Mouse (Mus musculus): ENCODE measurements around the gene Rps8. TPM values are rescaled to one million over a fixed set of nuclear protein-coding genes. Genes with fewer than 3 reads are reported as not detected.
"Not testable (repeated sequence)": the region's sequence is repeated elsewhere in the genome, so short reads cannot be mapped to it uniquely, and the experiment has no call there.

The Rps8 gene
- polyA plus RNA-seq, 1 experiment from 2014 or later: 1,111 TPM

DNA sequence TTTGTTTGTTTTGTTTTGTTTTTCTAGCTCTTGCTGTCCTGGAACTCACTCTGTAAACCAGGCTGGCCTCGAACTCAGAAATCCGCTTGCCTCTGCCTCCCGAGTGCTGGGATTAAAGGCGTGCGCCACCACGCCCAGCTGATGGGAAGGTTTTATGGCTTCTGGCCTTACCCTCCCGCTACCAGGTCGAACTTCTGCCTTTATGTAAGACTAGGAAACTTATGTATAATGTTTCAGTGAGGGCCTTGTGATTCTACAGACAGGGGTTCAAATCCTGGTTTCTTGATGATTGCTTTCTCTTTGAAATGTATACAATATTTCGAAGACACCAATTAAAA, 26.7 kb upstream of the Rps8 start:
- not testable (repeated sequence) for H3K36me3 ChIP-seq (ENCODE audit: control insufficient read depth, insufficient read depth, low read length); H3K27me3 ChIP-seq (ENCODE audit: control insufficient read depth, insufficient read depth, low read length); H3K9me3 ChIP-seq (ENCODE audit: control insufficient read depth, low read length); DNase-seq (ENCODE audit: low spot score); H3K27ac ChIP-seq (replicated peaks; ENCODE audit: low read depth, low read length); H3K4me1 ChIP-seq (ENCODE audit: control insufficient read depth, insufficient read depth, low read length)
- peak; percentile 22; the same call in 1 of the 2 replicates for ATAC-seq (ENCODE audit: insufficient number of reproducible peaks, low FRiP score, low TSS enrichment, low read depth)
- WGBS: 12% methylated on average over 9 of the region's 9 CpGs
- peak overlapping the region; percentile 51 for H3K4me3 ChIP-seq (ENCODE audit: low read depth, low read length)
- peak overlapping the region; percentile 64 for H3K9ac ChIP-seq (ENCODE audit: low read length)
- peak overlapping the region; percentile 81 for H3K4me2 ChIP-seq (ENCODE audit: low read depth, severe bottlenecking)

DNA sequence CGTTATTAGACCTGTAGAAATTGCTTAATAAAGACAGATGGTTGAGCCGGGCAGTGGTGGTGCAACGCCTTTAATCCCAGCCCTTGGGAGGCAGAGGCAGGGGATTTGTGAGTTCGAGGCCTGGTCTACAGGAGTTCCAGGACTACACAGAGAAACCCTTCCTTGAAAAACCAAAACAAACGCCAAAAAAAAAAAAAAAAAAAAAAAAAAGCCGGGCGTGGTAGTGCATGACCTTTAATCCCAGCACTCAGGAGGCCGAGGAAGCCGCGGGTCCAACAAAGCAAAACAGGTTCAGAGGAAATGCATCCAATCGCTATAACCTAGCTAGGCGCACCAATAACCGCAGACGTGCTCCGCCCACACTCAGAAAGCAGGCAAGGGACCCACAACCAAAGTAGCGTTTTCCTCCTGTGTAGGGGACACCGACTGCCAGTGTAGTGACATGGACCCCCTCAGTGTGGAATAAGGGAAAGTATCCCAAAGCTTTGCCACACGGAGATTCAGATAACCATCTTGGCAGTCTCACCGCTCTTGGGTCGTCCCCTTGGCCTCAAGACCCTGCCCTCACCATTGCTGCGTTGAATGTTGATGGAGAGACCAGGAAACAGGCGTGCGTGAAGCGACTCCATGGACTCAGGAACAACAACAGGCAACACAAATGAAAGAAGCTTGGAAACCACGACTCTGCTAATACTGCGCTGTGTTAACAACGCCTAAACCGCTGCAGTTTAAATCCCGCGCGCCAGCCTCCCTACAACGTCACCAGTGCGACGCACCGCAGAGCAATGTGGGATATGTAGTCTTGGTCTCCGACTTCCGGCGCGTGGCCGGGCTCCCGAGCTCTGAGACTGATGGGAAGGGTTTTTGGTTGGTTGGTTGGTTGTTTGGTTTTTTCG, 26.1 kb upstream of the Rps8 start, which contains the start of gene Kif2c:
Gene Kif2c, minus strand, starts transcription at position 777 of the 896 bp plus-strand sequence.
- Histone ChIP-seq H3K4me2 (ENCODE audit: low read depth, severe bottlenecking) (peak within 1 kb of the TSS; percentile 81), H3K9ac (ENCODE audit: low read length) (peak within 1 kb of the TSS; percentile 64), H3K4me1 (ENCODE audit: control insufficient read depth, insufficient read depth, low read length) (peaks cover 4% of the 10 kb centered on the region; the same call in 1 of the 2 replicates), H3K4me3 (ENCODE audit: low read depth, low read length) (peak within 1 kb of the TSS; percentile 51), H3K27ac (replicated peaks; ENCODE audit: low read depth, low read length) (peak within 1 kb of the TSS; percentile 31), H3K9me3 (ENCODE audit: control insufficient read depth, low read length) (no peaks in the 10 kb centered on the region), H3K36me3 (ENCODE audit: control insufficient read depth, insufficient read depth, low read length) (peaks cover 10% of the 10 kb centered on the region), H3K27me3 (ENCODE audit: control insufficient read depth, insufficient read depth, low read length) (no peaks in the 10 kb centered on the region)
- peak; percentile 97 for DNase-seq (ENCODE audit: low spot score)
- ATAC-seq (ENCODE audit: insufficient number of reproducible peaks, low FRiP score, low TSS enrichment, low read depth): peak; percentile 88
- WGBS: 1% methylated on average over 42 of the region's 42 CpGs

DNA sequence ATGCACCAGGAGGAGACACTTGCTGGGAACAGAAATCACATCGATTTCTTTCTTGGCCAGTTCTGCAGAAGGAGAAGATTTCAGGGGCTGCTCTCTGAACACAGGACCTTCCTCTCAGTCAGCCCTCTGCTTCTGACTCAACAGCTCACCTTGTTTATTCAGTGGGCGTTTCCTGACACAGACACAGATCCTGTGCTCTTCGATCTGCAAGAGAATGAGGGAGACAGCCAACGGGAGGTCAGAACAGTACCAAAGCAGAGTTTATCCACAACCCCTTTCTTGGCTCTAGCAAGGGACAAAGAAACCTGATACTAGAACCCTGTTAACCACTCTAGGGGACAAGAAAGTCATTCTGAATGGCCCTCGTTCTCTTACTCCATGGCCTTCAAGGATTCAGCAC, 13.9 kb upstream of the Rps8 start:
- H3K4me2 ChIP-seq (ENCODE audit: low read depth, severe bottlenecking): no peak overlapping the region
- WGBS: 93% methylated on average over 5 of the region's 5 CpGs

DNA sequence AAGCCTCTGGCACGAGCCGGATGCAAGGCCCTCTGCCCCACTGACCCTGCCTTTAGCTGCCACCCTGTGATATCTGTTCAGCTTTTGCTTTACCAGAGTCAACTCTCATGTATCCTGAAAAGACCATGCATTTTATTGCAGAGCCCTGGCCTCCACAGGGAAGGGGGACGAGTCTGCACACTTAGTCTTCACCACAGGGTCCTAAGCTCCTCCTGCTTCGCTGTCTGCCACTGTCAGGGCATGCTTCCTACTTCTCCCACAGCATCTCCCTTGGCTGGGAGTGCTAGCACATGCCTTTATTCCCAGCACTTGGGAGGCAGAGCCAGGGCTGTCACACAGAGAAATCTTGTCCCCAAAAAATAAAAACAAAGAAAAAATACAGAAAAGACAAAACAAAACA, 5.1 kb upstream of the Rps8 start:
- no peak overlapping the region for H3K4me3 ChIP-seq (ENCODE audit: low read depth, low read length)
- H3K9ac ChIP-seq (ENCODE audit: low read length): no peak overlapping the region
- no peaks in the 10 kb centered on the region for H3K4me1 ChIP-seq (ENCODE audit: control insufficient read depth, insufficient read depth, low read length)
- H3K9me3 ChIP-seq (ENCODE audit: control insufficient read depth, low read length): no peaks in the 10 kb centered on the region
- ATAC-seq (ENCODE audit: insufficient number of reproducible peaks, low FRiP score, low TSS enrichment, low read depth): no peak
- no peak for DNase-seq (ENCODE audit: low spot score)
- H3K27ac ChIP-seq (replicated peaks; ENCODE audit: low read depth, low read length): no peak overlapping the region
- no peak overlapping the region for H3K4me2 ChIP-seq (ENCODE audit: low read depth, severe bottlenecking)
- H3K36me3 ChIP-seq (ENCODE audit: control insufficient read depth, insufficient read depth, low read length): peaks cover 43% of the 10 kb centered on the region
- whole genome bisulfite sequencing: 64% methylated on average over 4 of the region's 4 CpGs
- H3K27me3 ChIP-seq (ENCODE audit: control insufficient read depth, insufficient read depth, low read length): no peaks in the 10 kb centered on the region

More for the DNA sequence above, 13.9 kb upstream of the Rps8 start:
- Histone ChIP-seq H3K36me3 (ENCODE audit: control insufficient read depth, insufficient read depth, low read length) (peaks cover 50% of the 10 kb centered on the region), H3K27me3 (ENCODE audit: control insufficient read depth, insufficient read depth, low read length) (no peaks in the 10 kb centered on the region), H3K27ac (replicated peaks; ENCODE audit: low read depth, low read length) (no peak overlapping the region), H3K9me3 (ENCODE audit: control insufficient read depth, low read length) (no peaks in the 10 kb centered on the region), H3K4me3 (ENCODE audit: low read depth, low read length) (no peak overlapping the region), H3K4me1 (ENCODE audit: control insufficient read depth, insufficient read depth, low read length) (no peaks in the 10 kb centered on the region), H3K9ac (ENCODE audit: low read length) (no peak overlapping the region)
- DNase-seq (ENCODE audit: low spot score) (no peak), ATAC-seq (ENCODE audit: insufficient number of reproducible peaks, low FRiP score, low TSS enrichment, low read depth) (no peak)

DNA sequence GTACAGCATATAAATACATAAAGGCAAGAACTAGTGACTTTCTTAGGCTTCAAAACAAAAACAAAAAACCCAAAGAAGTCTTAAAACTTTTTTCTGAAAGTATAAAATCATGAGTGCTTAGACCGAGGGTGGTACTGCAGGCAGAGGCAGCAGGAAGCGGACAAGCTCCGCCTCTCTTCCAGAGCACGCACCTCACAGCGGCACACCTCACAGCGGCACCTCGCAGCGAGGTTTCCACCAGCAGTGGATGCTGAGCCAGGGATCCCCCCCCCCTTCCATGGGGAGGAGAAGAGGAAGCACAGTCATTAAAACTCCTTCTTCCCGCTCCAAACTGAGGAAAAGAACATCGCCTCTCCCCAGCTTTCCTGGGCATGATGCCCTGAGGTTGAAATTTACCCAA, 3.6 kb upstream of the Rps8 start:
- Histone ChIP-seq H3K4me3 (ENCODE audit: low read depth, low read length) (no peak overlapping the region), H3K4me2 (ENCODE audit: low read depth, severe bottlenecking) (no peak overlapping the region), H3K27ac (replicated peaks; ENCODE audit: low read depth, low read length) (no peak overlapping the region), H3K27me3 (ENCODE audit: control insufficient read depth, insufficient read depth, low read length) (no peaks in the 10 kb centered on the region), H3K9ac (ENCODE audit: low read length) (no peak overlapping the region), H3K9me3 (ENCODE audit: control insufficient read depth, low read length) (no peaks in the 10 kb centered on the region), H3K4me1 (ENCODE audit: control insufficient read depth, insufficient read depth, low read length) (0 out of 2 replicates have a peak, but pooled peaks cover 3% of the 10 kb centered on the region), H3K36me3 (ENCODE audit: control insufficient read depth, insufficient read depth, low read length) (peaks cover 32% of the 10 kb centered on the region)
- ATAC-seq (ENCODE audit: insufficient number of reproducible peaks, low FRiP score, low TSS enrichment, low read depth): no peak
- WGBS: 84% methylated on average over 10 of the region's 10 CpGs
- DNase-seq (ENCODE audit: low spot score): no peak

DNA sequence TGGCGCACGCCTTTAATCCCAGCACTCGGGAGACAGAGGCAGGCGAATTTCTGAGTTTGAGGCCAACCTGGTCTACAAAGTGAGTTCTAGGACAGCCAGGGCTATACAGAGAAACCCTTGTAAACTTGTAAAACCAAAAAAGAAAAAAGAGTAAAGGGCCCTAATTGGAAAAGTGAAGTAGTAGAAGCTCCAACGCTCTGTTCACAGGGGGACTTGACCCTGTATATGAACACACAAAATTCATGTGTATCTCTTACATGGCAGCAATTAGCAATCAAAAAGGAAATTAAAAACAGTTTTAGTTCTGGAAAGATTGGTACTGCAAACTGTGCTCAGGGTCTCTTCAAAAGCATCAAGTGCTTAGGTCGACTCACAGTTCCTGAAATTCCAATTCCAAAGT, 329 bp upstream of the Rps8 start:
- Histone ChIP-seq H3K36me3 (ENCODE audit: control insufficient read depth, insufficient read depth, low read length) (peaks cover 38% of the 10 kb centered on the region), H3K4me3 (ENCODE audit: low read depth, low read length) (peak overlapping the region; percentile 98), H3K4me1 (ENCODE audit: control insufficient read depth, insufficient read depth, low read length) (0 out of 2 replicates have a peak, but pooled peaks cover 3% of the 10 kb centered on the region), H3K4me2 (ENCODE audit: low read depth, severe bottlenecking) (peak overlapping the region; percentile 94; the same call in 1 of the 2 replicates), H3K9ac (ENCODE audit: low read length) (no peak overlapping the region; the same call in 1 of the 2 replicates), H3K27me3 (ENCODE audit: control insufficient read depth, insufficient read depth, low read length) (no peaks in the 10 kb centered on the region), H3K9me3 (ENCODE audit: control insufficient read depth, low read length) (no peaks in the 10 kb centered on the region), H3K27ac (replicated peaks; ENCODE audit: low read depth, low read length) (no peak overlapping the region)
- no peak for ATAC-seq (ENCODE audit: insufficient number of reproducible peaks, low FRiP score, low TSS enrichment, low read depth)
- no peak for DNase-seq (ENCODE audit: low spot score)
- 23% methylated on average over 6 of the region's 6 CpGs for whole genome bisulfite sequencing

DNA sequence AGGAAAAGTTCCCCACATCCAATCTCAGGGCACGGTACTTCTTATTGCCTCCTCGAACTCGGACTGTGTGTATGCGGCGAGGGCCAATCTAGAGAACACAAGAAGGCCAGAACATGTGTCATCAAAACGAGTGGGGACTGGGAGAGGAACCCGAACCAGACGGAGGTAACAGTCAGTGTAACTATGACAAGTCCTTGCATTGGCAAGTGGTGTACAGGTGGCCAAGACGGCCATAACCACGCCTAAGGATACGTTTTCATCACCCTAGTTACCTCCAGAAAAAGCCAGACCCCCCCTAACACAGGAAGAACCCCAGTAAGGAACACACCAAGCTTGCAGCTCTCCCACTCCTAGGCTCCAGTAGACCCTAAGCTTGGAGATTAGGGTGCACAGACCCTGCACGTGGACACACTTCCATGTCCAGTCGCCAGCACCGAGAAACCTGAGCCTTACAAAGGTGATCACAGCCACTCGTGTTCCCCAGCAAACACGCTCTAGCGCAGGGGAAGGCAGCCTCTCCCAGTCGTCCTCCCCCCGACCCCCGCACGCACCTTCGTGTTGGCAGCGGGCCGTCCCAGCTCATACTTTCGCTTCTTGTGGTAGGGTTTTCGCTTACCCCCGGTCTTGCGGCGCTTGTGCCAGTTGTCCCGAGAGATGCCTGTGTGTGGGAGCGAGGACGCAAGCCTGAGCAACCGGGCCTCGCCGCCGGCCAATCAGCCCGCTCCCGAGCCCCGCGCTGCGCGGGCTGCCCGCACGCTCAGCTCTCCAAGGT, 837 bp downstream of the Rps8 start:
- Histone ChIP-seq H3K27ac (replicated peaks; ENCODE audit: low read depth, low read length) (peak overlapping the region; percentile 93), H3K4me1 (ENCODE audit: control insufficient read depth, insufficient read depth, low read length) (0 out of 2 replicates have a peak, but pooled peaks cover 3% of the 10 kb centered on the region), H3K36me3 (ENCODE audit: control insufficient read depth, insufficient read depth, low read length) (peaks cover 43% of the 10 kb centered on the region), H3K4me3 (ENCODE audit: low read depth, low read length) (peak overlapping the region; percentile 98), H3K4me2 (ENCODE audit: low read depth, severe bottlenecking) (peak overlapping the region; percentile 94), H3K9ac (ENCODE audit: low read length) (peak overlapping the region; percentile 99), H3K9me3 (ENCODE audit: control insufficient read depth, low read length) (no peaks in the 10 kb centered on the region), H3K27me3 (ENCODE audit: control insufficient read depth, insufficient read depth, low read length) (no peaks in the 10 kb centered on the region)
- peak; percentile 21; the same call in 1 of the 2 replicates for ATAC-seq (ENCODE audit: insufficient number of reproducible peaks, low FRiP score, low TSS enrichment, low read depth)
- no peak for DNase-seq (ENCODE audit: low spot score)
- WGBS: 2% methylated on average over 44 of the region's 44 CpGs

DNA sequence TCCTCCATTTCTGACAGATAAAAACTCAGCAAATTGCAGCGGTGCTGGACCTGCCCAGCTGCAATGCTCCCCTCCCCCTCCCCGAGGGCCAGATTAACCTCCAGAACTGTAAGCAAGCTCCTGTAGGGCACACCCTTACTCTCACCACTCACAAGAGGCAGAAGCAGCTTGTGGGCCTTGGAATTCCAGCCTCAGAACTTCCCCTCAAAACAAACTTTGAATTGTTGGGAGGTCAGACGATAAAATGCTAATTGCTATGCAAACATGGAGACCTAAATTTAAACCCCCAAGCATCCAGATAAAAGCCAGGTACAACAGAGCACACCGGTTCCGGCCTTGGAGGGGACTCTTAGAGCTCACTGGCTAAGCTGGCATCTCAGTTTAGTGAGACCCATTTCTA, 3.3 kb downstream of the Rps8 start:
- DNase-seq (ENCODE audit: low spot score) (no peak), ATAC-seq (ENCODE audit: insufficient number of reproducible peaks, low FRiP score, low TSS enrichment, low read depth) (no peak)
- Histone ChIP-seq H3K9me3 (ENCODE audit: control insufficient read depth, low read length) (no peaks in the 10 kb centered on the region), H3K27me3 (ENCODE audit: control insufficient read depth, insufficient read depth, low read length) (no peaks in the 10 kb centered on the region), H3K4me2 (ENCODE audit: low read depth, severe bottlenecking) (no peak overlapping the region), H3K36me3 (ENCODE audit: control insufficient read depth, insufficient read depth, low read length) (peaks cover 39% of the 10 kb centered on the region), H3K4me1 (ENCODE audit: control insufficient read depth, insufficient read depth, low read length) (0 out of 2 replicates have a peak, but pooled peaks cover 3% of the 10 kb centered on the region), H3K27ac (replicated peaks; ENCODE audit: low read depth, low read length) (no peak overlapping the region), H3K4me3 (ENCODE audit: low read depth, low read length) (no peak overlapping the region), H3K9ac (ENCODE audit: low read length) (no peak overlapping the region)
- WGBS: 85% methylated on average over 5 of the region's 5 CpGs
